Mouse (Mus musculus): ENCODE data around the gene Wbp2nl. TPM values are rescaled to one million over a fixed set of nuclear protein-coding genes. Genes with fewer than 3 reads are reported as not detected.

Gene Wbp2nl
- polyA plus RNA-seq, 1 experiment from 2014 or later: 0.10 TPM

DNA sequence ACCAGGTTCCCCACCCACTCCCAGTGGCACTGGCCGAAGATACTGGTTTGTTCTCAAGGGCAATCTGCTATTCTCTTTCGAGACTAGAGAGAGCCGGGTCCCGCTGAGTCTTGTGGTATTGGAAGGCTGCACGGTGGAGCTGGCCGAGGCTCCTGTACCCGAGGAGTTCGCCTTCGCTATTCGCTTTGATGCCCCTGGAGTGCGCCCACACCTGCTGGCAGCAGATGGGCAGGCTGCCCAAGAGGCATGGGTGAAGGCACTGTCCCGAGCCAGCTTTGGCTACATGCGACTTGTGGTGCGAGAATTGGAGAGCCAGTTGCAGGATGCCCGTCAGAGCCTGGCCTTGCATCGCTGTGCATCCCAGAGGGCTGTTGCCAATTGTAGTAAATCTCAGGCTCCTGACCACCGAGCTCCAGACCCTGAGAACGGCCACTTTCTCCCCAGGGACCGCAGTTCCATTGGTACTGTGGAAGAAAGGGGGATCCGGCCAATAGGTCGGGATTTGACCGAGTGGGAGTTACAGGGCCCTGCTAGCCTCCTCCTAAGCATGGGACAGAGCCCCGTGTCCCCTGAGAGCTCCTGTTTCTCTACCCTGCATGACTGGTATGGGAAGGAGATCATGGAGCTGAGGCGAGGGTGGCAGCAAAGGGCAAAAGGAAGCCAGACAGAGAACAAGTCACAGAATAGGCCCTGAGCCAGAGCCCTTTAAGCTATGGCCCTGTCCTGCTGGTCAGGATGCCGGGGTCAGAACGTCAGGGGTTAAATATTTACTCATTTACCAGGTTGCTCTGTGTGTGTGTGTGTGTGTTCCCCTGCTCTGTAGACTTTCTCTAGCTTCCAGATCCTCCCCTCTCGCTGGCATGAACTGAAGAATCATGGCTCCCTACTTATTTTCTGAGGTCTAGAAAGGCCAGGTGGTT lies 44.9 kb downstream of the Wbp2nl start:
- peak overlapping the region; percentile 1 for H3K27ac ChIP-seq
- H3K9me3 ChIP-seq: no peaks in the 10 kb centered on the region
- H3K36me3 ChIP-seq (replicated peaks): peaks cover 16% of the 10 kb centered on the region
- peak; percentile 13 for DNase-seq (ENCODE audit: extremely low spot score, low spot score)
- H3K4me3 ChIP-seq: no peak overlapping the region
- peaks cover 33% of the 10 kb centered on the region for H3K27me3 ChIP-seq (ENCODE audit: poor library complexity, severe bottlenecking)
- WGBS: 92% methylated on average over 27 of the region's 27 CpGs
- H3K4me1 ChIP-seq: peaks cover 52% of the 10 kb centered on the region

- Histone ChIP-seq H3K9me3 (no peaks in the 10 kb centered on the region), H3K27ac (0 out of 2 replicates have a peak overlapping the region, but pooled peaks have one; percentile 48), H3K4me1 (peaks cover 48% of the 10 kb centered on the region), H3K4me3 (no peak overlapping the region), H3K27me3 (ENCODE audit: poor library complexity, severe bottlenecking) (peaks cover 23% of the 10 kb centered on the region), H3K36me3 (replicated peaks) (peaks cover 29% of the 10 kb centered on the region)
- 90% methylated on average over 6 of the region's 6 CpGs for WGBS
- peak; percentile 13 for DNase-seq (ENCODE audit: extremely low spot score, low spot score)
Observed at GRCm38 (mm10) chr15:82344971-82345370, 46.2 kb downstream of the Wbp2nl start.

GRCm38 (mm10) chr15:82345820-82346470 lies 47.2 kb downstream of the Wbp2nl start:
- Histone ChIP-seq H3K27me3 (ENCODE audit: poor library complexity, severe bottlenecking) (peaks cover 14% of the 10 kb centered on the region), H3K27ac (peak overlapping the region; percentile 97), H3K4me3 (peak overlapping the region; percentile 83), H3K9me3 (no peaks in the 10 kb centered on the region), H3K4me1 (peaks cover 40% of the 10 kb centered on the region), H3K36me3 (replicated peaks) (peaks cover 39% of the 10 kb centered on the region)
- peak; percentile 99 for DNase-seq (ENCODE audit: extremely low spot score, low spot score)
- under 1% methylated on average over 51 of the region's 51 CpGs for WGBS

DNA sequence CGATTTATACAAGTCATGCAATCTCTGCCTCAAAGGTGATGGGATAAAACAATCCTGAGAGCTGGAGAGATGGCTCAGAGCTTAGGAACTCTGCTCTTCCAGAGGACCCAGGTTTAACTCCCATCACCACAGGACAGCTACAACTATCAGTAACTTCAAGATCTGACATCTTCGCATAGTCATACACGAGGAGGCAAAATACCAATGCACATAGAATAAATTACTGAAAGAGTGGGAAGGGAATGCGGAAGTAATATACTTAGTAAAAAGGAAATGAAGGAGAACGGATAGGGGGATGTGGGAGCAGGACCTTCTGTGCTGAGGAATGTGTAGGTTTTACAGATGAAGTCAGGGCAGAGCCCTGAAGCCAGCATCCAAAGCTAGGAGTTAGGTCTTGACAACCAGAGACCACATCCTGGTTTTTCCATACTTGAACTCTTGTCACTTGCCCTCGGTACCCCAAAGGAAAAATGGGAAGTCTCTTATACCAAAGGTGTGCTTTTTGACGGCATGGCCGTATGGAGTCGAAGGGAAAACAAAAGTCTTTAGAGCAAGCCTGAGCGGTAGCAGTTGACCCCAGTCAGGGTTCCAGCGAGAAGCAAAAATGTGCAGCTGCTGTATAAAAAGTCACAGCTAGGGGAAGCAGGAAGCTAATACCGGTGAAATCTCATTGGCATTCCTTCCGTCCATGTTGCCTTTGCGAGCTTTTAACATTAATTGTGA lies 48.0 kb downstream of the Wbp2nl start:
- no peaks in the 10 kb centered on the region for H3K9me3 ChIP-seq
- H3K4me1 ChIP-seq: peaks cover 37% of the 10 kb centered on the region
- H3K27me3 ChIP-seq (ENCODE audit: poor library complexity, severe bottlenecking): peaks cover 6% of the 10 kb centered on the region
- H3K27ac ChIP-seq: peak overlapping the region; percentile 97
- 70% methylated on average over 14 of the region's 14 CpGs for WGBS
- H3K4me3 ChIP-seq: peak overlapping the region; percentile 83
- peaks cover 46% of the 10 kb centered on the region for H3K36me3 ChIP-seq (replicated peaks)
- DNase-seq (ENCODE audit: extremely low spot score, low spot score): no peak

GRCm38 (mm10) chr15:82347303-82347676 lies 48.5 kb downstream of the Wbp2nl start:
- peaks cover 37% of the 10 kb centered on the region for H3K4me1 ChIP-seq
- 0 out of 2 replicates have a peak overlapping the region, but pooled peaks have one; percentile 97 for H3K27ac ChIP-seq
- no peaks in the 10 kb centered on the region for H3K9me3 ChIP-seq
- 0 out of 2 replicates have a peak, but pooled peaks cover under 1% of the 10 kb centered on the region for H3K27me3 ChIP-seq (ENCODE audit: poor library complexity, severe bottlenecking)
- peak overlapping the region; percentile 83 for H3K4me3 ChIP-seq
- whole genome bisulfite sequencing: 84% methylated on average over 4 of the region's 4 CpGs
- no peak for DNase-seq (ENCODE audit: extremely low spot score, low spot score)
- H3K36me3 ChIP-seq (replicated peaks): peaks cover 50% of the 10 kb centered on the region

DNA sequence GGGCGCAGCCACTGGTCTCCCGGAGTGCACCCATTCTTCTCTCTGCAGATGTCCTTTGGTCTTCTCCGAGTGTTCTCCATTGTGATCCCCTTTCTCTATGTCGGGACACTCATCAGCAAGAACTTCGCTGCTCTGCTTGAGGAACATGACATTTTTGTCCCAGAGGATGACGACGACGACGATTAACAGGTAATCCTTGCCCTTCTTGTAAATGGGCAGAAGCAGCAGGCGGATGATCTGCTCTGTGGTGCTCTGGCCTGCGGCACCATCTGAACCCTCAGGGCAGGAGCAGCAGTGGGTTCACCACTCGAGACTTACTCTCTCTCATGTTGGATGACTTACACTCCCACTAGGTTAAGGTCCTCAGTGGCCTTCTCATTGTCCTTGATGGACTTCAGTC lies 49.1 kb downstream of the Wbp2nl start:
- no peaks in the 10 kb centered on the region for H3K9me3 ChIP-seq
- no peak for DNase-seq (ENCODE audit: extremely low spot score, low spot score)
- no peaks in the 10 kb centered on the region for H3K27me3 ChIP-seq (ENCODE audit: poor library complexity, severe bottlenecking)
- H3K4me3 ChIP-seq: no peak overlapping the region; the same call in 1 of the 2 replicates
- peaks cover 42% of the 10 kb centered on the region for H3K4me1 ChIP-seq
- no peak overlapping the region for H3K27ac ChIP-seq
- H3K36me3 ChIP-seq (replicated peaks): peaks cover 50% of the 10 kb centered on the region
- 93% methylated on average over 12 of the region's 12 CpGs for WGBS

DNA sequence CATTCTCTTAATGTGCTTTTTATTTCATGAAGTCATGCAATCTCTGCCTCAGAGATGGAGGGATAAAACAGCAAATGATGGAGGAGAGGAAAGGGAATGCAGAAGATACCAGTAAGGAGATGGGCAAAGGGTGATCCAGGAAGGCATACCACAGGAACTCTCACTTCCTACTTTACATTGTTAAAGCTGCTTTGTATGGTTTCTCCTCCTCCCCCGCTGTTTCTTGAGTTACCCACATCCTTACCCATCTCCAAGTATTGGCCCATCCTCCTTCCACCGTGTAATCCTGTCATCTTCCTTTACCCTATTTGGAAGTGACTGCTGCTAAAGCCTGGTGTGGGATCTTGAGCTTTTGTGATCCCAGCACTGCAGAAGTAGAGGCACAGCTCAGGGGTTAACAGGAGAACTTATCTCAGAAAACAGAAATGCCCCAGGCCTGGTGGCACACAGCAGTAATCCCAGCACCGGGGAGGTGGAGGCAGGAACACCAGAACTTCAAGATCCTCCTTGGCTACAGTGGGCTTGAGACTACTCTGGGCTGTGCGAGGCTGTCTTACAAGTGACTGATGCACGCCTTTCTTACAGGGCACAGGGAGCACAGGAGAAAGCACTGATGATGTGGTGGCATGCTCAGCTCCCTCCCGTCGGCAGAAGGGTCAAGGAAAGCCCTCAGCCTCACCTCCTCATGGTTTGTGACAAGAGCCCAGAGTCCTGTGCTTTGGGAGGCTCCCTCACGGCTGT lies 49.7 kb downstream of the Wbp2nl start:
- H3K27ac ChIP-seq: no peak overlapping the region
- peaks cover 47% of the 10 kb centered on the region for H3K4me1 ChIP-seq
- WGBS: 92% methylated on average over 8 of the region's 8 CpGs

GRCm38 (mm10) chr15:82348999-82349341 lies 50.2 kb downstream of the Wbp2nl start:
- Histone ChIP-seq H3K9me3 (no peaks in the 10 kb centered on the region), H3K4me1 (peaks cover 42% of the 10 kb centered on the region), H3K36me3 (replicated peaks) (peaks cover 50% of the 10 kb centered on the region), H3K27ac (no peak overlapping the region), H3K27me3 (ENCODE audit: poor library complexity, severe bottlenecking) (no peaks in the 10 kb centered on the region), H3K4me3 (no peak overlapping the region)
- 86% methylated on average over 2 of the region's 2 CpGs for WGBS
- DNase-seq (ENCODE audit: extremely low spot score, low spot score): no peak

More for the DNA sequence above, 49.7 kb downstream of the Wbp2nl start:
- no peaks in the 10 kb centered on the region for H3K9me3 ChIP-seq
- DNase-seq (ENCODE audit: extremely low spot score, low spot score): no peak
- H3K36me3 ChIP-seq (replicated peaks): peaks cover 50% of the 10 kb centered on the region
- H3K4me3 ChIP-seq: no peak overlapping the region
- H3K27me3 ChIP-seq (ENCODE audit: poor library complexity, severe bottlenecking): no peaks in the 10 kb centered on the region

- Histone ChIP-seq H3K9me3 (no peaks in the 10 kb centered on the region), H3K4me3 (no peak overlapping the region), H3K27ac (no peak overlapping the region), H3K27me3 (ENCODE audit: poor library complexity, severe bottlenecking) (no peaks in the 10 kb centered on the region), H3K36me3 (replicated peaks) (peaks cover 50% of the 10 kb centered on the region), H3K4me1 (peaks cover 43% of the 10 kb centered on the region)
- WGBS: 94% methylated on average over 4 of the region's 4 CpGs
- no peak for DNase-seq (ENCODE audit: extremely low spot score, low spot score)
Observed at GRCm38 (mm10) chr15:82350349-82350748, 51.6 kb downstream of the Wbp2nl start.

DNA sequence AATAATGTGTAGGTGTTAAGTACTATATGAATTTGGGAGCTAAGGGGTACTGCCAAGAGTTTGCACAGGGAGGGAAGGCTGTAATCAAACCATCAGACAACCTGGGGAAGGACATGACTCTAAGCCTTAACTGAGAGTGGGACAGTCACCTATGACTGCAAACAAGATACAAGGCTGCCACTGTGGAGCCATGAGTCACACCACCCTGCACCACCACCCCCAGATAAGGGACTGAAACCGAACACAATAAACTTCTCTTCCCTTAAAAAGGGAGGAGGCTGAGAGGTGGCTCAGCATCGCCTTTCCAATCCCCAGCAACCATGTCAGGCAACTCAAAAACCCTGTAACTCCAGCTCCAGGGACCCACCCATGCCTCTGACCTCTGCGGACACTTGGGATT lies 52.7 kb downstream of the Wbp2nl start:
- Histone ChIP-seq H3K4me3 (peak overlapping the region; percentile 14; the same call in 1 of the 2 replicates), H3K27ac (no peak overlapping the region), H3K36me3 (replicated peaks) (peaks cover 50% of the 10 kb centered on the region), H3K4me1 (peaks cover 42% of the 10 kb centered on the region), H3K9me3 (no peaks in the 10 kb centered on the region), H3K27me3 (ENCODE audit: poor library complexity, severe bottlenecking) (no peaks in the 10 kb centered on the region)
- WGBS: 88% methylated on average over 3 of the region's 3 CpGs
- DNase-seq (ENCODE audit: extremely low spot score, low spot score): no peak

DNA sequence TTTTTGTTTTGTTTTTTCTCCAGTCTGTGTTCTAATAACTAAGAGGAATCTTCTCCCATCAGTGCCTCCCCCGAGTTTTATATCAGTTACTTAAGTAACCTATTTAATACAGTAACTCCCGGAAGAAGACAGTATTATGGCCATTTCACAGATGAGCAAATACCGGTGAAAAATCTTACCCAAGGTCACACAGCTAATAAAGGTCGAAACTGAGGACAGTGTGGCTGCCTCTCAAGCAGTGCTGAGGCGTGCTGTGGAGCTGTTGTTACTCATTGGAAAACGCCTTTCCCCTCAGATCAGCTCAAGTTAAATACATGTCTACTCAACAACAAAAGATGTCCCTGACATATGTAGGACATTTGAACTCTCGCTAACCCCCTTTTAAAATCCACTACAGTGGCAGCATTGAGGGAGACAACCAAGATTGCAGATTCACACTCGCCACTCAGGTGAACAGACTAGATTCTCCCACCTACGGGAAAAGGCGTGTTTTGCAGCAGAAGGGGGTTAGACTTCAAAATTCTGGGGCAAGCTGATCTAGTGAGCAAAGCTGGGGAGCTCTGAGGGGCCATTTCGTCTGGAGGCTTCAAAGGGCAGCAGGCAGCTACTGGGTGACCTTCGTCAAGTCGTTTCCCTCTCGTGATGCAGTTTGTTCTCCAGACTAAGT lies 54.5 kb downstream of the Wbp2nl start:
- no peak for DNase-seq (ENCODE audit: extremely low spot score, low spot score)
- Histone ChIP-seq H3K4me1 (peaks cover 30% of the 10 kb centered on the region), H3K9me3 (no peaks in the 10 kb centered on the region), H3K27me3 (ENCODE audit: poor library complexity, severe bottlenecking) (no peaks in the 10 kb centered on the region), H3K36me3 (replicated peaks) (peaks cover 38% of the 10 kb centered on the region), H3K4me3 (peak overlapping the region; percentile 98), H3K27ac (peak overlapping the region; percentile 96)
- WGBS: 38% methylated on average over 14 of the region's 14 CpGs

- under 1% methylated on average over 23 of the region's 23 CpGs for WGBS
- DNase-seq (ENCODE audit: extremely low spot score, low spot score): no peak
- Histone ChIP-seq H3K4me3 (peak overlapping the region; percentile 98), H3K27me3 (ENCODE audit: poor library complexity, severe bottlenecking) (no peaks in the 10 kb centered on the region), H3K9me3 (no peaks in the 10 kb centered on the region), H3K4me1 (peaks cover 33% of the 10 kb centered on the region), H3K27ac (peak overlapping the region; percentile 96), H3K36me3 (replicated peaks) (peaks cover 33% of the 10 kb centered on the region)
Observed at GRCm38 (mm10) chr15:82353745-82354113, 55.0 kb downstream of the Wbp2nl start.
